Mouse (Mus musculus): Measurements from ENCODE around the gene Meis1. TPM values are rescaled to one million over a fixed set of nuclear protein-coding genes. Genes with fewer than 3 reads are reported as not detected.
A peak's percentile ranks its signal among the peaks of the same experiment; 100 is the strongest.

The Meis1 gene
- polyA plus RNA-seq, 1 experiment from 2014 or later: 39.6 TPM

DNA sequence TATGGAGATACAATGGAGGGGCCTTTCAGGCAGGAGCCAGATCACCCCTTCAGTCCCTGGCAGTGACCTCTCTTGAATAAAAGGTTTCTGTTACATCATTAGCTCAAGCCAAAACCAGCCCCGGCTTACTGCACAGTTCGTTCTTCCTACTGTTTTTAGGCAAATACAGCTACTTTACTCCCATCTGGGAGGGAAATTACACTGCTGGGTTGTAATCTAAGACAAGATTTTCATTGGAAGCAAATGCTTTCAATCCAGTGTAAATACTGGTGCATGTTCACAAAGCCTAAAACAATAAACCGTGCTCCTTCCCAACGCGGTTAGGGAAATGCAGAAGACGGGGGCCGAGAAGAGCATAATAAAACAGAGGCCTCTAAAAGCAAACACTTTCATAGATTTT is 74.6 kb downstream of the Meis1 start:
- WGBS: 57% methylated on average over 7 of the region's 7 CpGs
- TF ChIP-seq EP300 (IDR thresholded peaks at IDR 0.05) (no peak), CTCF (IDR thresholded peaks at IDR 0.05) (no peak)
- no peak overlapping the region for H3K27ac ChIP-seq (ENCODE audit: low read length)

DNA sequence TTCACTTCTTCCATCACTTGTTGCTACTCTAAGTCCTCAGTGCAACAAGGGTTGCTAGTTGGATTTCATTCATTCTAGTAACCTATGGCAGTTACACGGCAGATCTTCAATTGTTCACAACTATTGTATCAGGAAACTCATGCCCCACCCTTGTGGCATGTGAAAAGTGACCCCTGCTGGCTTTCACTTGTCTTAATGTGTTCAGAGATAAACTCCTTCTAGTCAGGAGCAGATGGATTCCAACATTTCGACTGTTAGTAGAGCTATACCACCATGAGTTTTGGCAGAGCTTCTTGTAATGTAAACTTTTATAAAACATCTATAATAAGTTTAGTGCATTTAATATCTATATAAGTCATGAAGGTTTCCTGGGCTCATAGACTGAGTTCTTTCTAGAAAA is 75.8 kb downstream of the Meis1 start:
- WGBS: 43% methylated on average over 2 of the region's 2 CpGs
- Histone ChIP-seq H3K9ac (replicated peaks; ENCODE audit: low read depth) (no peak overlapping the region), H3K4me3 (ENCODE audit: low read depth, low read length) (no peak overlapping the region), H3K4me1 (ENCODE audit: insufficient read depth, low read depth, low read length) (no peaks in the 10 kb centered on the region), H3K36me3 (ENCODE audit: insufficient read depth, low read length) (no peaks in the 10 kb centered on the region), H3K27me3 (replicated peaks; ENCODE audit: insufficient read depth, low read length) (no peaks in the 10 kb centered on the region), H3K4me2 (replicated peaks; ENCODE audit: low read depth, low read length) (no peak overlapping the region), H3K27ac (ENCODE audit: low read length) (no peak overlapping the region), H3K9me3 (ENCODE audit: low read length) (no peaks in the 10 kb centered on the region)
- TF ChIP-seq CTCF (IDR thresholded peaks at IDR 0.05) (peak; percentile 14; the same call in 1 of the 2 replicates), EP300 (IDR thresholded peaks at IDR 0.05) (no peak)
- ATAC-seq (no peak), DNase-seq (ENCODE audit: low spot score) (no peak)

More for the DNA sequence above, 74.6 kb downstream of the Meis1 start:
- H3K27me3 ChIP-seq (replicated peaks; ENCODE audit: insufficient read depth, low read length): no peaks in the 10 kb centered on the region
- H3K4me3 ChIP-seq (ENCODE audit: low read depth, low read length): no peak overlapping the region
- H3K9me3 ChIP-seq (ENCODE audit: low read length): no peaks in the 10 kb centered on the region
- no peak for DNase-seq (ENCODE audit: low spot score)
- no peaks in the 10 kb centered on the region for H3K4me1 ChIP-seq (ENCODE audit: insufficient read depth, low read depth, low read length)
- H3K36me3 ChIP-seq (ENCODE audit: insufficient read depth, low read length): no peaks in the 10 kb centered on the region
- H3K4me2 ChIP-seq (replicated peaks; ENCODE audit: low read depth, low read length): no peak overlapping the region
- no peak overlapping the region for H3K9ac ChIP-seq (replicated peaks; ENCODE audit: low read depth)
- ATAC-seq: no peak

DNA sequence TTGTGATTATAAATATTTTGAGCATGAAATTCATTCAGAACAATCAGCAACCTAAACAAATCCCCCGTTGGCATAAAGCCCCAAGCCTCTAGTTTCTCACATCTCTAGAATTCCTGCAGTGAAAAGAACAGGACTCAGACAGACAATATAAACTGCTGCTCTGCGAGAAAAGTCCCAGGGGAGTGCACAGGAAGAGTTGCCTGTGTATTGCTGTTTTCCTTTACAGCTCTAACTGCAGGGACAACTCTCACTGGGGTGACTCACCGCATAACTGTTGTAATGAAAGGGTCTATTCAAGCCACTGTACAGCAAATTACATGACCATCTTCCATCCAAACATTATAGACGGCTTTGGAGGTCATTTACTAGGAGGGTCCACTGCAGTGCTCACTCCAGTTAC is 77.9 kb downstream of the Meis1 start:
- Histone ChIP-seq H3K4me3 (ENCODE audit: low read depth, low read length) (no peak overlapping the region), H3K27ac (ENCODE audit: low read length) (no peak overlapping the region), H3K4me2 (replicated peaks; ENCODE audit: low read depth, low read length) (peak overlapping the region; percentile 30; the same call in 1 of the 2 replicates), H3K27me3 (replicated peaks; ENCODE audit: insufficient read depth, low read length) (no peaks in the 10 kb centered on the region), H3K9me3 (ENCODE audit: low read length) (no peaks in the 10 kb centered on the region), H3K36me3 (ENCODE audit: insufficient read depth, low read length) (no peaks in the 10 kb centered on the region), H3K9ac (replicated peaks; ENCODE audit: low read depth) (no peak overlapping the region), H3K4me1 (ENCODE audit: insufficient read depth, low read depth, low read length) (no peaks in the 10 kb centered on the region)
- WGBS: 39% methylated on average over 4 of the region's 4 CpGs
- ATAC-seq: no peak; the same call in 1 of the 2 replicates
- TF ChIP-seq EP300 (IDR thresholded peaks at IDR 0.05): no peak
- TF ChIP-seq CTCF (IDR thresholded peaks at IDR 0.05): no peak
- DNase-seq (ENCODE audit: low spot score): peak; percentile 37

DNA sequence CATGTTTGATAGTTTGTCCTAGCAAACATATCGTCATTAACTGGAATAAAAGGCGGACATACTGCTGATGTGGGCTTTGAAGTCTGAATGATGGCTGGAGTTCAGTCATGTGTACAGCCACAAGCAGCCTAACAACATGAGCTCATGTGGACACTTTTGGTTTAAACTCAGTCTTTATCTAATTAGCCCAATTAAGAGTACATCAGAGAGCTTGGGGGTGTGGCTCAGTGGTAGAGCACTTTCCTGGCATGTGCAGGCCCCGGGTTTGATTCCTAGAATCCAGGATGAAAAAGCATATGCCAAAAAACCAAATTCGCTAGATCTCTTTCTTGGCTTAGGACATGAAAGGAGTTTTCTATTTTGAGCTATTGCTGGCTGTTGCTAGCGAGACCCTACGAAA is 83.9 kb downstream of the Meis1 start:
- ATAC-seq: no peak

GRCm38 (mm10) chr11:18931001-18931874 is 87.5 kb downstream of the Meis1 start:
- Histone ChIP-seq H3K36me3 (ENCODE audit: insufficient read depth, low read length) (no peaks in the 10 kb centered on the region), H3K9me3 (ENCODE audit: low read length) (no peaks in the 10 kb centered on the region), H3K4me1 (ENCODE audit: insufficient read depth, low read depth, low read length) (no peaks in the 10 kb centered on the region), H3K27ac (ENCODE audit: low read length) (no peak overlapping the region), H3K4me2 (replicated peaks; ENCODE audit: low read depth, low read length) (no peak overlapping the region), H3K9ac (replicated peaks; ENCODE audit: low read depth) (no peak overlapping the region), H3K27me3 (replicated peaks; ENCODE audit: insufficient read depth, low read length) (no peaks in the 10 kb centered on the region), H3K4me3 (ENCODE audit: low read depth, low read length) (no peak overlapping the region)
- no peak for DNase-seq (ENCODE audit: low spot score)
- TF ChIP-seq EP300 (IDR thresholded peaks at IDR 0.05) (no peak), CTCF (IDR thresholded peaks at IDR 0.05) (no peak)
- ATAC-seq: no peak
- WGBS: 61% methylated on average over 15 of the region's 15 CpGs

More for the DNA sequence above, 83.9 kb downstream of the Meis1 start:
- Histone ChIP-seq H3K4me3 (ENCODE audit: low read depth, low read length) (no peak overlapping the region), H3K27ac (ENCODE audit: low read length) (no peak overlapping the region), H3K9me3 (ENCODE audit: low read length) (no peaks in the 10 kb centered on the region), H3K9ac (replicated peaks; ENCODE audit: low read depth) (no peak overlapping the region), H3K4me1 (ENCODE audit: insufficient read depth, low read depth, low read length) (no peaks in the 10 kb centered on the region), H3K36me3 (ENCODE audit: insufficient read depth, low read length) (no peaks in the 10 kb centered on the region), H3K27me3 (replicated peaks; ENCODE audit: insufficient read depth, low read length) (no peaks in the 10 kb centered on the region), H3K4me2 (replicated peaks; ENCODE audit: low read depth, low read length) (no peak overlapping the region)
- no peak for TF ChIP-seq EP300 (IDR thresholded peaks at IDR 0.05)
- TF ChIP-seq CTCF (IDR thresholded peaks at IDR 0.05): no peak
- 84% methylated on average over 6 of the region's 6 CpGs for WGBS
- DNase-seq (ENCODE audit: low spot score): no peak

- no peak for ATAC-seq
- Histone ChIP-seq H3K27ac (ENCODE audit: low read length) (no peak overlapping the region), H3K36me3 (ENCODE audit: insufficient read depth, low read length) (no peaks in the 10 kb centered on the region), H3K9ac (replicated peaks; ENCODE audit: low read depth) (no peak overlapping the region), H3K4me2 (replicated peaks; ENCODE audit: low read depth, low read length) (no peak overlapping the region), H3K4me1 (ENCODE audit: insufficient read depth, low read depth, low read length) (no peaks in the 10 kb centered on the region; the same call in 1 of the 2 replicates), H3K9me3 (ENCODE audit: low read length) (no peaks in the 10 kb centered on the region), H3K27me3 (replicated peaks; ENCODE audit: insufficient read depth, low read length) (no peaks in the 10 kb centered on the region), H3K4me3 (ENCODE audit: low read depth, low read length) (no peak overlapping the region)
- no peak for DNase-seq (ENCODE audit: low spot score)
- no peak for TF ChIP-seq EP300 (IDR thresholded peaks at IDR 0.05)
- 78% methylated on average over 17 of the region's 17 CpGs for WGBS
These were observed 88.7 kb downstream of the Meis1 start for GRCm38 (mm10) chr11:18929779-18930728.

Data from lung, postnatal 0 days (tissue).